Mouse (Mus musculus) liver, adult 2 months (tissue): ENCODE measurements around the gene Mcm8.

Experiments
- CTCF ChIP-seq: fragments of 200-500 bp; IDR thresholded peaks from 2 replicates; pipeline ENCODE4 v1.5.1; 2011; ENCODE audit warnings: low read depth, low read length, control low read depth
- POLR2A ChIP-seq: fragments of 200-500 bp; IDR thresholded peaks from 2 replicates; pipeline ENCODE4 v1.6.1; 2011; ENCODE audit warnings: low read length, control low read depth; ENCODE audit not compliant: insufficient read depth; ENCODE audit errors: extremely low read depth

DNA sequence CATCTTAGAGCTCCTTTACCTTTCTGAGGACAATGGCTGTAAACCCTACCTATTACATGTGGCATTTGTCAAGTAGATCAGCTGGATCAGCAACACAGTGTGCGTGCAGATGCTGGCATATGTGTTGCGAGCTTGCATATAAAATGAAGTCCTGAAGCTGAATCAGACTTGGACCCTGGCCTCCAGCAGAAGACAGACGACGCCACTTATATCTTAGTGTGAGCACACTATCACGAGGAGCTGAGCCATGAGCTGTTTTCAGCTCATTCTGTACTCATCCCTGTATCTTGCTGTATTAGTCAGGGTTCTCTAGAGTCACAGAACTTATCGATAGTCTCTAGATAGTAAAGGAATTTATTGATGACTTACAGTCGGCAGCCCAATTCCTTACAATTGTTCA is 69.4 kb downstream of the Mcm8 start:
- no peak for TF ChIP-seq CTCF
- TF ChIP-seq POLR2A = no peak
